Mouse (Mus musculus) embryonic facial prominence, embryonic 14.5 days (tissue): ENCODE results near the gene E2f2. TPM values are rescaled to one million over a fixed set of nuclear protein-coding genes. Genes with fewer than 3 reads are reported as not detected.

Source experiments
- ATAC-seq: fragments of 200-750 bp; cut with Nextera tagmentation; 2 replicates; pipeline ENCODE4 v1.8.0; 2017; ENCODE audit warnings: low read depth, moderate number of reproducible peaks, moderate TSS enrichment
- DNase-seq: peaks from one replicate; pipeline ENCODE4 v3.0.0-alpha.2; 2015; ENCODE audit warnings: low spot score
- H3K27ac ChIP-seq: fragments of 300-500 bp; sonication (generic); replicated peaks from 2 replicates; pipeline ENCODE4 v1.5.1; 2014; ENCODE audit warnings: low read depth, mild to moderate bottlenecking, low read length, moderate library complexity
- H3K27me3 ChIP-seq: fragments of 300-500 bp; sonication (generic); replicated peaks from 2 replicates; pipeline ENCODE4 v1.6.1; 2014; ENCODE audit warnings: low read length; ENCODE audit not compliant: control insufficient read depth, insufficient read depth
- H3K36me3 ChIP-seq: fragments of 300-500 bp; sonication (generic); 2 replicates; pipeline ENCODE4 v1.6.1; 2014; ENCODE audit warnings: low read length, mixed read lengths; ENCODE audit not compliant: control insufficient read depth, insufficient read depth
- H3K4me1 ChIP-seq: fragments of 300-500 bp; sonication (generic); 2 replicates; pipeline ENCODE4 v1.6.1; 2014; ENCODE audit warnings: antibody characterized with exemption, low read length; ENCODE audit not compliant: control insufficient read depth, insufficient read depth
- H3K4me2 ChIP-seq: fragments of 300-500 bp; sonication (generic); 2 replicates; pipeline ENCODE4 v1.6.1; 2014; ENCODE audit warnings: low read depth, mild to moderate bottlenecking, low read length, moderate library complexity, mixed read lengths
- H3K4me3 ChIP-seq: fragments of 300-500 bp; sonication (generic); 2 replicates; pipeline ENCODE4 v1.5.1; 2014; ENCODE audit warnings: low read depth, mild to moderate bottlenecking, low read length
- H3K9ac ChIP-seq: fragments of 300-500 bp; sonication (generic); 2 replicates; pipeline ENCODE4 v1.6.1; 2014; ENCODE audit warnings: low read depth, mild to moderate bottlenecking, low read length, moderate library complexity, mixed read lengths
- H3K9me3 ChIP-seq: fragments of 300-500 bp; sonication (generic); 2 replicates; pipeline ENCODE4 v1.6.1; 2016; ENCODE audit warnings: low read length; ENCODE audit not compliant: control insufficient read depth
- WGBS: fragments of 180-500 bp; shearing (Covaris S2); extraction: QIAGEN DNeasy Blood & Tissue Kit; methylation state at CpG from one replicate; pipeline ENCODE4 v1.1.7; 2014; 5-methylcytosine and 5-hydroxymethylcytosine counted together
- polyA plus RNA-seq: library from polyadenylated mRNA; unstranded; fragments of >200 nt; fragmentation: Nextera tagmentation; extraction: Ambion mirVana; gene quantifications from 2 replicates; pipeline ENCODE4 v1.2.1, GENCODE M21; 2014

Gene E2f2
- polyA plus RNA-seq, 1 experiment from 2014 or later: 10.1 TPM

DNA sequence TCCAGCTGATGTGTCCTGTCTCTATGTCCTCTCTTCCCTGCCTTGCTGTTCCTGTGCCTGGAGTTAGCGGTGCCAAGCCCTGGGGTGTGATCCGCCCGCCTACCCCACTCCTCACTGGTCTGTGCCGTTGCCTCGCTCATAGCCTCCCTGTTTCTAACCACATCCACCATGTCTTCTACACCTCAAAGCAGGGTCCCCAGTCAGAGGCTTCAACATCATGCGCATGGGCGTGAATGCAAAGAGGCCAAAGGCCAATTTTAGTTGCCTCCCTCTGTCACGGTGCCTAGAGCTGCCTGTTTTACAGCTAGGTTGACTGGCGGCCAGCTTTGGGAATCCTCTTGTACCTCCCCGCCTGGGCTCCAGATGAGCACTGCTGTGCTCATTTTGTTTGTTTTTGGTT lies 24.0 kb downstream of the E2f2 start:
- no peak for ATAC-seq
- no peak overlapping the region for H3K4me3 ChIP-seq

GRCm38 (mm10) chr4:136198846-136199245 lies 26.7 kb downstream of the E2f2 start:
- Histone ChIP-seq H3K4me1 (peaks cover 9% of the 10 kb centered on the region), H3K4me3 (no peak overlapping the region), H3K9ac (no peak overlapping the region), H3K36me3 (no peaks in the 10 kb centered on the region), H3K27ac (no peak overlapping the region), H3K9me3 (no peaks in the 10 kb centered on the region), H3K4me2 (no peak overlapping the region), H3K27me3 (no peaks in the 10 kb centered on the region)
- DNase-seq (no peak), ATAC-seq (no peak)
- 80% methylated on average over 7 of the region's 7 CpGs for WGBS

More for the DNA sequence above, 24.0 kb downstream of the E2f2 start:
- H3K9me3 ChIP-seq: no peaks in the 10 kb centered on the region
- 76% methylated on average over 10 of the region's 10 CpGs for whole genome bisulfite sequencing
- H3K9ac ChIP-seq: no peak overlapping the region
- peaks cover 13% of the 10 kb centered on the region; the same call in 1 of the 2 replicates for H3K36me3 ChIP-seq
- no peak for DNase-seq
- H3K27ac ChIP-seq: no peak overlapping the region
- H3K4me2 ChIP-seq: no peak overlapping the region
- peaks cover 9% of the 10 kb centered on the region for H3K4me1 ChIP-seq
- no peaks in the 10 kb centered on the region for H3K27me3 ChIP-seq

DNA sequence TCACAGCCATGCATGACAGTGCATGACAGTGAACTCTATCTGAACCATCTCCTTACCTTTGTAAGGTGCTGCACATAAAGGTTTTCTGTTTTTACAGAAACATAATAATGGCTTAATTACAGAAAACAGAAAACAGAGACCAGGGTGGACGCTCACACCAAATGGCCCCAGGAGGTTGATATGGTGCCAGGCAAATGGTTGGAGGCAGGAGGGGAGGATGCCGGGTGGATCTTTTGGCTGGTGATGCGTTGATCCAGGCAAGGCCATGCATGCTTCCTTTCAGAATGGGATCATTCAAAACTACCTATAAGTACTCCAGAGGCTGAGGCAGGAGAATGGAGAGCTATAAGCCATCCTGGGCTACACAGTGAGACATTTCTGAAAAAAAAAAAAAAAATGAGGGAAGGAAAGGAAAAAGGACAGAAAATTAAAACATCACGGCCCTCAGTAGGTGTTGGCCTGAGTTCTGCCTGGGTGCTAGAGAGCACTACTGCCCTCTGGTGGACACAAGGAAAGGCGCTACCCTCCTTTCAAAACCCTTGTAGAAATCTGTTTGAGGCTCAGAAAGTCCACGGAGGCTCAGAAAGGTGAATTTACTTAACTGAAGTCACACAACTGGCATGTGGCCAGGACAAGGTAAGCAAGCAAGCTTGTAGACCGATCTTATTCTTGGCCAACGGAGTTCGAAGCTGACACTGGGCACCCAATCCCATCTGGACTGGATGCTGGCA lies 27.5 kb downstream of the E2f2 start:
- Histone ChIP-seq H3K4me1 (peaks cover 9% of the 10 kb centered on the region), H3K9me3 (no peaks in the 10 kb centered on the region), H3K9ac (no peak overlapping the region), H3K4me3 (no peak overlapping the region), H3K36me3 (no peaks in the 10 kb centered on the region), H3K4me2 (no peak overlapping the region), H3K27ac (no peak overlapping the region), H3K27me3 (no peaks in the 10 kb centered on the region)
- peak; percentile 72 for DNase-seq
- ATAC-seq: no peak
- WGBS: 28% methylated on average over 9 of the region's 9 CpGs

- peak; percentile 90 for DNase-seq
- peak; percentile 56 for ATAC-seq
- Histone ChIP-seq H3K4me3 (no peak overlapping the region), H3K36me3 (no peaks in the 10 kb centered on the region), H3K9me3 (no peaks in the 10 kb centered on the region), H3K9ac (no peak overlapping the region), H3K27me3 (no peaks in the 10 kb centered on the region), H3K4me1 (peaks cover 4% of the 10 kb centered on the region; the same call in 1 of the 2 replicates), H3K27ac (no peak overlapping the region), H3K4me2 (no peak overlapping the region)
- WGBS: 3% methylated on average over 9 of the region's 9 CpGs
Observed at GRCm38 (mm10) chr4:136202509-136202908, 30.3 kb downstream of the E2f2 start.

DNA sequence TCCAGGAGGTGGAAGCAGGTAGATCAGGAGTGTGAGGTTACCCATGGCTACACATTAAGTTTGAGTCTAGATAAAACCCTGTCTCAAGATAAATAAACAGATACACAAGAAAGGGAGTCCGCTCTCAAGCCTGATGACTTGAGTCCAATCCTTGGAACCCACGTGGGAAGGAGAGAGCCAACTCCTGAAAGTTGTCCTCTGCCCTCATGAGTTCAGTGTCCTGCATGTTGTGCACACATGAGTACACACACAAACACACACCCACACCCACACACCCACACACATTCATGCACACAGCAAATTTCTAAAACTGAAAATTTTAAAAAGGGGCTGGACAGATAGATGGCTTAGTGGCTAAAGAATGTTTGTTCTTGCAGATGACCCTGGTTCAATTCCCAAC lies 32.6 kb downstream of the E2f2 start:
- Histone ChIP-seq H3K9ac (no peak overlapping the region), H3K4me1 (peaks cover 13% of the 10 kb centered on the region; the same call in 1 of the 2 replicates), H3K4me2 (no peak overlapping the region), H3K9me3 (no peaks in the 10 kb centered on the region), H3K4me3 (no peak overlapping the region), H3K36me3 (no peaks in the 10 kb centered on the region), H3K27me3 (no peaks in the 10 kb centered on the region), H3K27ac (no peak overlapping the region)
- DNase-seq: no peak
- ATAC-seq: no peak
- WGBS: 79% methylated on average over 2 of the region's 2 CpGs

- Histone ChIP-seq H3K9me3 (no peaks in the 10 kb centered on the region), H3K27me3 (no peaks in the 10 kb centered on the region)
- ATAC-seq: peak; percentile 93
Observed at GRCm38 (mm10) chr4:136206033-136206893, 34.1 kb downstream of the E2f2 start, which contains the start of gene Asap3. TSS of gene Asap3 (plus strand) at chr4:136206365.

GRCm38 (mm10) chr4:136206943-136207342 lies 34.7 kb downstream of the E2f2 start:
- peak overlapping the region; percentile 68 for H3K4me3 ChIP-seq
- H3K9me3 ChIP-seq: no peaks in the 10 kb centered on the region
- H3K27ac ChIP-seq: peak overlapping the region; percentile 85
- peaks cover 13% of the 10 kb centered on the region; the same call in 1 of the 2 replicates for H3K4me1 ChIP-seq
- H3K27me3 ChIP-seq: no peaks in the 10 kb centered on the region
- DNase-seq: peak; percentile 64
- peak overlapping the region; percentile 96 for H3K4me2 ChIP-seq
- peak overlapping the region; percentile 81 for H3K9ac ChIP-seq
- ATAC-seq: peak; percentile 14
- WGBS: 0% methylated on average over 6 of the region's 6 CpGs
- H3K36me3 ChIP-seq: no peaks in the 10 kb centered on the region

More at GRCm38 (mm10) chr4:136206033-136206893, 34.1 kb downstream of the E2f2 start, which contains the start of gene Asap3:
- DNase-seq: peak; percentile 99
- whole genome bisulfite sequencing: 1% methylated on average over 28 of the region's 54 CpGs
- Histone ChIP-seq H3K36me3 (no peaks in the 10 kb centered on the region), H3K9ac (peak within 1 kb of the TSS; percentile 81), H3K27ac (peak within 1 kb of the TSS; percentile 85), H3K4me3 (peak within 1 kb of the TSS; percentile 68), H3K4me1 (peaks cover 13% of the 10 kb centered on the region; the same call in 1 of the 2 replicates), H3K4me2 (peak within 1 kb of the TSS; percentile 96)

DNA sequence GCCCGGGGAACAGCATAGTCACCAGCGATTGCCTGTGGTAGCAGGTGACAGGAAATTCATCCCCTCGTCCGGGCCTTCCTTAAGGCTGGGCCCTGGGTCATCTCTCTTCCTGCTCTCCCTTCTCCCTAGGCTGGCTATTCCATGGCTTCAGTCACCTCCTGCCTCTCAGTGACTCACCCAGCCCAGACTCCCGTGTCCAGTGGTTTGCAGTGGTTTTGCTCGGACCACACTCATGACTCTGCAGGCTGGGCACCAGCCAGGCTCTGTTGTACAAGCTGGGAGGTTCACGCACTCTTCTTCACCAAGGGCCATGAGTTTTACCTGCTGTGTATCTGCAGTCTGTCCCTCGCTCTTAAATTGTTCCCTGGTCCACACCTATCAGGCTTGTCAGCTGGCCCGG lies 38.7 kb downstream of the E2f2 start:
- ATAC-seq (no peak), DNase-seq (no peak)
- WGBS: 81% methylated on average over 9 of the region's 9 CpGs
- no peaks in the 10 kb centered on the region for H3K36me3 ChIP-seq
- no peak overlapping the region for H3K4me2 ChIP-seq
- H3K4me1 ChIP-seq: peaks cover 16% of the 10 kb centered on the region; the same call in 1 of the 2 replicates
- no peaks in the 10 kb centered on the region for H3K9me3 ChIP-seq
- H3K27ac ChIP-seq: no peak overlapping the region
- no peaks in the 10 kb centered on the region for H3K27me3 ChIP-seq
- H3K4me3 ChIP-seq: no peak overlapping the region
- H3K9ac ChIP-seq: no peak overlapping the region
